Mouse (Mus musculus): ENCODE results near the gene Ints6. TPM values are rescaled to one million over a fixed set of nuclear protein-coding genes. Genes with fewer than 3 reads are reported as not detected.
A peak's percentile ranks its signal among the peaks of the same experiment; 100 is the strongest.

The Ints6 gene
- polyA plus RNA-seq (2014; fragmentation: Nextera tagmentation; extraction: Ambion mirVana), result 15.9 and 22.9 TPM in 2 replicates

GRCm38 (mm10) chr14:62761036-62761881 lies at the start of gene Ints6:
TSS of gene Ints6 (minus strand) at chr14:62761169.
- no peaks in the 10 kb centered on the region for H3K27me3 ChIP-seq (replicated peaks; ENCODE audit: control insufficient read depth, insufficient read depth, low read length)
- peak within 1 kb of the TSS; percentile 96 for H3K4me3 ChIP-seq (ENCODE audit: low read depth, low read length)
- H3K9me3 ChIP-seq (replicated peaks; ENCODE audit: control insufficient read depth, low read length), result no peaks in the 10 kb centered on the region
- H3K36me3 ChIP-seq (ENCODE audit: control insufficient read depth, insufficient read depth, low read length), result peaks cover 8% of the 10 kb centered on the region
- DNase-seq (ENCODE audit: low spot score) (peak; percentile 100), ATAC-seq (peak; percentile 95)
- H3K4me1 ChIP-seq (ENCODE audit: control insufficient read depth, insufficient read depth, low read length), result peaks cover 10% of the 10 kb centered on the region; the same call in 1 of the 2 replicates
- peak within 1 kb of the TSS; percentile 95 for H3K9ac ChIP-seq (ENCODE audit: low read length)
- under 1% methylated on average over 69 of the region's 72 CpGs for WGBS
- H3K27ac ChIP-seq (ENCODE audit: low read depth, low read length), result peak within 1 kb of the TSS; percentile 97
- peak within 1 kb of the TSS; percentile 82 for H3K4me2 ChIP-seq (ENCODE audit: low read length)

- Histone ChIP-seq H3K27ac (ENCODE audit: low read depth, low read length) (no peak overlapping the region), H3K36me3 (ENCODE audit: control insufficient read depth, insufficient read depth, low read length) (no peaks in the 10 kb centered on the region), H3K4me1 (ENCODE audit: control insufficient read depth, insufficient read depth, low read length) (no peaks in the 10 kb centered on the region), H3K9me3 (replicated peaks; ENCODE audit: control insufficient read depth, low read length) (no peaks in the 10 kb centered on the region), H3K27me3 (replicated peaks; ENCODE audit: control insufficient read depth, insufficient read depth, low read length) (no peaks in the 10 kb centered on the region), H3K4me3 (ENCODE audit: low read depth, low read length) (no peak overlapping the region), H3K4me2 (ENCODE audit: low read length) (no peak overlapping the region), H3K9ac (ENCODE audit: low read length) (no peak overlapping the region)
- no peak for DNase-seq (ENCODE audit: low spot score)
- no peak for ATAC-seq
- WGBS, result 81% methylated on average over 7 of the region's 7 CpGs
These were observed 47.9 kb upstream of the Ints6 start for GRCm38 (mm10) chr14:62808661-62809523.

GRCm38 (mm10) chr14:62806921-62807320 lies 46.0 kb upstream of the Ints6 start:
- no peak overlapping the region for H3K9ac ChIP-seq (ENCODE audit: low read length)
- H3K4me1 ChIP-seq (ENCODE audit: control insufficient read depth, insufficient read depth, low read length), result no peaks in the 10 kb centered on the region
- H3K4me3 ChIP-seq (ENCODE audit: low read depth, low read length), result no peak overlapping the region
- no peaks in the 10 kb centered on the region for H3K27me3 ChIP-seq (replicated peaks; ENCODE audit: control insufficient read depth, insufficient read depth, low read length)
- WGBS, result 77% methylated on average over 3 of the region's 3 CpGs
- no peaks in the 10 kb centered on the region for H3K36me3 ChIP-seq (ENCODE audit: control insufficient read depth, insufficient read depth, low read length)
- H3K27ac ChIP-seq (ENCODE audit: low read depth, low read length), result no peak overlapping the region
- DNase-seq (ENCODE audit: low spot score) (no peak), ATAC-seq (no peak)
- H3K9me3 ChIP-seq (replicated peaks; ENCODE audit: control insufficient read depth, low read length), result no peaks in the 10 kb centered on the region
- H3K4me2 ChIP-seq (ENCODE audit: low read length), result no peak overlapping the region

GRCm38 (mm10) chr14:62803204-62803603 lies 42.2 kb upstream of the Ints6 start:
- Histone ChIP-seq H3K4me3 (ENCODE audit: low read depth, low read length) (no peak overlapping the region), H3K4me1 (ENCODE audit: control insufficient read depth, insufficient read depth, low read length) (no peaks in the 10 kb centered on the region), H3K9ac (ENCODE audit: low read length) (no peak overlapping the region), H3K36me3 (ENCODE audit: control insufficient read depth, insufficient read depth, low read length) (no peaks in the 10 kb centered on the region), H3K9me3 (replicated peaks; ENCODE audit: control insufficient read depth, low read length) (no peaks in the 10 kb centered on the region), H3K27ac (ENCODE audit: low read depth, low read length) (no peak overlapping the region), H3K27me3 (replicated peaks; ENCODE audit: control insufficient read depth, insufficient read depth, low read length) (no peaks in the 10 kb centered on the region), H3K4me2 (ENCODE audit: low read length) (no peak overlapping the region)
- no peak for DNase-seq (ENCODE audit: low spot score)
- WGBS, result 84% methylated on average over 5 of the region's 5 CpGs
- no peak for ATAC-seq

- H3K27me3 ChIP-seq (replicated peaks; ENCODE audit: control insufficient read depth, insufficient read depth, low read length), result no peaks in the 10 kb centered on the region
- WGBS, result 82% methylated on average over 3 of the region's 3 CpGs
- no peaks in the 10 kb centered on the region for H3K9me3 ChIP-seq (replicated peaks; ENCODE audit: control insufficient read depth, low read length)
- H3K4me1 ChIP-seq (ENCODE audit: control insufficient read depth, insufficient read depth, low read length), result no peaks in the 10 kb centered on the region
- H3K36me3 ChIP-seq (ENCODE audit: control insufficient read depth, insufficient read depth, low read length), result no peaks in the 10 kb centered on the region
- H3K4me3 ChIP-seq (ENCODE audit: low read depth, low read length), result no peak overlapping the region
- no peak overlapping the region for H3K4me2 ChIP-seq (ENCODE audit: low read length)
- DNase-seq (ENCODE audit: low spot score), result no peak
- no peak for ATAC-seq
- no peak overlapping the region for H3K27ac ChIP-seq (ENCODE audit: low read depth, low read length)
- H3K9ac ChIP-seq (ENCODE audit: low read length), result no peak overlapping the region
These were observed 39.8 kb upstream of the Ints6 start for GRCm38 (mm10) chr14:62800791-62801190.

GRCm38 (mm10) chr14:62798608-62799101 lies 37.7 kb upstream of the Ints6 start:
- ATAC-seq (no peak), DNase-seq (ENCODE audit: low spot score) (peak; percentile 4)
- Histone ChIP-seq H3K4me3 (ENCODE audit: low read depth, low read length) (no peak overlapping the region), H3K27ac (ENCODE audit: low read depth, low read length) (no peak overlapping the region), H3K9ac (ENCODE audit: low read length) (no peak overlapping the region), H3K27me3 (replicated peaks; ENCODE audit: control insufficient read depth, insufficient read depth, low read length) (no peaks in the 10 kb centered on the region), H3K36me3 (ENCODE audit: control insufficient read depth, insufficient read depth, low read length) (no peaks in the 10 kb centered on the region), H3K4me2 (ENCODE audit: low read length) (no peak overlapping the region), H3K9me3 (replicated peaks; ENCODE audit: control insufficient read depth, low read length) (no peaks in the 10 kb centered on the region), H3K4me1 (ENCODE audit: control insufficient read depth, insufficient read depth, low read length) (no peaks in the 10 kb centered on the region)
- WGBS, result 0% methylated on average over 4 of the region's 4 CpGs

- H3K27me3 ChIP-seq (replicated peaks; ENCODE audit: control insufficient read depth, insufficient read depth, low read length), result no peaks in the 10 kb centered on the region
- H3K4me2 ChIP-seq (ENCODE audit: low read length), result no peak overlapping the region
- H3K4me1 ChIP-seq (ENCODE audit: control insufficient read depth, insufficient read depth, low read length), result no peaks in the 10 kb centered on the region
- no peak overlapping the region for H3K4me3 ChIP-seq (ENCODE audit: low read depth, low read length)
- H3K36me3 ChIP-seq (ENCODE audit: control insufficient read depth, insufficient read depth, low read length), result no peaks in the 10 kb centered on the region
- DNase-seq (ENCODE audit: low spot score), result no peak
- 81% methylated on average over 7 of the region's 7 CpGs for WGBS
- no peak overlapping the region for H3K9ac ChIP-seq (ENCODE audit: low read length)
- no peak for ATAC-seq
- no peak overlapping the region for H3K27ac ChIP-seq (ENCODE audit: low read depth, low read length)
- no peaks in the 10 kb centered on the region for H3K9me3 ChIP-seq (replicated peaks; ENCODE audit: control insufficient read depth, low read length)
These were observed 34.8 kb upstream of the Ints6 start for GRCm38 (mm10) chr14:62795719-62796118.

- WGBS, result 71% methylated on average over 4 of the region's 4 CpGs
- ATAC-seq (no peak), DNase-seq (ENCODE audit: low spot score) (no peak)
- Histone ChIP-seq H3K9me3 (replicated peaks; ENCODE audit: control insufficient read depth, low read length) (no peaks in the 10 kb centered on the region), H3K4me3 (ENCODE audit: low read depth, low read length) (no peak overlapping the region), H3K27me3 (replicated peaks; ENCODE audit: control insufficient read depth, insufficient read depth, low read length) (no peaks in the 10 kb centered on the region), H3K36me3 (ENCODE audit: control insufficient read depth, insufficient read depth, low read length) (no peaks in the 10 kb centered on the region), H3K4me2 (ENCODE audit: low read length) (no peak overlapping the region), H3K27ac (ENCODE audit: low read depth, low read length) (no peak overlapping the region), H3K9ac (ENCODE audit: low read length) (no peak overlapping the region), H3K4me1 (ENCODE audit: control insufficient read depth, insufficient read depth, low read length) (no peaks in the 10 kb centered on the region)
These were observed 28.3 kb upstream of the Ints6 start for GRCm38 (mm10) chr14:62789282-62789681.

All from forebrain, embryonic 14.5 days (tissue).